Mouse (Mus musculus) thymus, postnatal 0 days (tissue): ENCODE measurements at regions not wholly inside any gene's neighbourhood (a gene's known extent, or its start where the extent isn't known, plus 50 kb on each side); places are given as distances from the start of the nearest gene placed in this dataset.

Source experiments
- DNase-seq: peaks from one replicate; pipeline ENCODE4 v3.0.0-alpha.2; 2015; ENCODE audit warnings: low spot score

GRCm38 (mm10) chr7:115170439-115170838 is 426.9 kb downstream of the Insc start:
- no peak for DNase-seq

- DNase-seq = no peak
Observed at GRCm38 (mm10) chr7:115192482-115192881, 449.0 kb downstream of the Insc start.

- no peak for DNase-seq
Observed at GRCm38 (mm10) chr7:115192992-115193761, 449.7 kb downstream of the Insc start.

- no peak for DNase-seq
Observed at GRCm38 (mm10) chr7:115204916-115205315, 461.4 kb downstream of the Insc start.

- DNase-seq = no peak
Observed at GRCm38 (mm10) chr7:115206479-115207134, 463.1 kb downstream of the Insc start.

GRCm38 (mm10) chr7:115208781-115209180 is 465.3 kb downstream of the Insc start:
- no peak for DNase-seq

- no peak for DNase-seq
Observed at GRCm38 (mm10) chr7:115210012-115210411, 466.5 kb downstream of the Insc start.

GRCm38 (mm10) chr7:115216838-115217237 is 473.3 kb downstream of the Insc start:
- DNase-seq = peak; percentile 88

- DNase-seq = no peak
Observed at GRCm38 (mm10) chr7:115217255-115217654, 473.8 kb downstream of the Insc start.

GRCm38 (mm10) chr7:115217712-115218111 is 474.2 kb downstream of the Insc start:
- peak; percentile 6 for DNase-seq

GRCm38 (mm10) chr7:115218596-115219180 is 475.2 kb downstream of the Insc start:
- peak; percentile 54 for DNase-seq

- peak; percentile 14 for DNase-seq
Observed at GRCm38 (mm10) chr7:115222642-115223041, 479.1 kb downstream of the Insc start.

- no peak for DNase-seq
Observed at GRCm38 (mm10) chr7:115230525-115230924, 487.0 kb downstream of the Insc start.

- no peak for DNase-seq
Observed at GRCm38 (mm10) chr7:115233850-115234436, 490.4 kb downstream of the Insc start.

GRCm38 (mm10) chr7:115237131-115237530 is 493.6 kb downstream of the Insc start:
- DNase-seq = no peak

GRCm38 (mm10) chr7:115251591-115252369 is 508.3 kb downstream of the Insc start:
- DNase-seq = no peak

- no peak for DNase-seq
Observed at GRCm38 (mm10) chr7:115252370-115252750, 508.9 kb downstream of the Insc start.

- no peak for DNase-seq
Observed at GRCm38 (mm10) chr7:115258626-115259025, 515.1 kb downstream of the Insc start.

- DNase-seq = no peak
Observed at GRCm38 (mm10) chr7:115263082-115263481, 519.6 kb downstream of the Insc start.

GRCm38 (mm10) chr7:115266141-115266540 is 522.6 kb downstream of the Insc start:
- no peak for DNase-seq

- no peak for DNase-seq
Observed at GRCm38 (mm10) chr7:115270803-115271202, 527.3 kb downstream of the Insc start.
